Mouse (Mus musculus) heart, postnatal 10 days (tissue): ENCODE data around the gene Carns1. TPM values are rescaled to one million over a fixed set of nuclear protein-coding genes. Genes with fewer than 3 reads are reported as not detected.

Source experiments
- DNase-seq, 2 experiments: peaks; one replicate each; pipeline ENCODE4 v3.0.0; 2021
- intact Hi-C: fragments of 180-260 bp; cut with DNase I; formaldehyde crosslinking; loops from one replicate; pipeline ENCODE4 v1.15.1; 2025
- total RNA-seq, 2 experiments: library from RNA; stranded (reverse); gene quantifications; 2 replicates each; pipeline ENCODE4 v1.2.3; 2021

The Carns1 gene
- total RNA-seq, result 10 to 100 TPM; 40.2 to 53.6 TPM

DNA sequence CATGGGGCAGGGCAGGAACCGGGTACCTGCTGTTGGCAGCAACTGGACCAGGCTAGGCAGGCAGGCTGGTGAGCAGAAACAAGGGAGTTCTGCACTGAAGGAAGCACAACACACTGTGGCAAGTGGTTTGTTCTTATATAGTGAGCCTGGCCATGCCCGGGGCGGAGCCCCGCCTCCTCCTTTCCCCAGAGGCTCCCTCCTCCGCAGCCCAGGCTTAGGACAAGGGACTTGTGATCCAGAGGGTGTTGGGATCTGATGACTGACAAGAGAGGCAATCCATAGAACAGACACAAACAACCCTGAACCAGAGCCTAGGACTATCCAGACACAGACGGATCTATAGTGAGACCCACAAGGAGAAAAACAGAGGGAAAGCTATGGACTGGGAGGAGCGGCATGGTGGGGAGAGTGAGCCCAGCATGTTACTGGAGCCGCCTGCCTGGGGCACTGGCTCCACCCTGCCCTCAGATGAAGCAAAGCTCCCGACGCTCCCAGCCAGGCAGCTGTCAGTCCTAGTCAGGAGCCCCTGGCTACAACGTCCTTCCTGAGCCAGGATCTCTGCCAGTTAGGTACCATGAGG lies at the start of gene Carns1:
Carns1 (minus strand) TSS at position 112 of the 580 bp plus-strand sequence.
- intact Hi-C loops, result no loop called here
- peak; percentile 77 to 80 for DNase-seq

DNA sequence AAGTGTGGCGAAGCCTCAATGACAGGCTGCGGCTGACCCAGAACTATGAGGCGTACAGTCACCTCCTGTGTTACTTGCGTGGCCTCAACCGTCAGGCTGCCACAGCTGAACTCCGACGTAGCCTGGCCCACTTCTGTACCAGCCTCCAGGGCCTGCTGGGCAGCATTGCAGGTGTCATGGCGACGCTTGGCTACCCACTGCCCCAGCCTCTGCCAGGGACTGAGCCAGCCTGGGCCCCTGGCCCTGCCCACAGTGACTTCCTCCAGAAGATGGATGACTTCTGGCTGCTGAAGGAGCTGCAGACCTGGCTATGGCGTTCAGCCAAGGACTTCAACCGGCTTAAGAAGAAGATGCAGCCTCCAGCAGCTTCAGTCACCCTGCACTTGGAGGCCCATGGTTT lies 46.9 kb upstream of the Carns1 start:
- no peak for DNase-seq
- intact Hi-C loops, result no loop called here

DNA sequence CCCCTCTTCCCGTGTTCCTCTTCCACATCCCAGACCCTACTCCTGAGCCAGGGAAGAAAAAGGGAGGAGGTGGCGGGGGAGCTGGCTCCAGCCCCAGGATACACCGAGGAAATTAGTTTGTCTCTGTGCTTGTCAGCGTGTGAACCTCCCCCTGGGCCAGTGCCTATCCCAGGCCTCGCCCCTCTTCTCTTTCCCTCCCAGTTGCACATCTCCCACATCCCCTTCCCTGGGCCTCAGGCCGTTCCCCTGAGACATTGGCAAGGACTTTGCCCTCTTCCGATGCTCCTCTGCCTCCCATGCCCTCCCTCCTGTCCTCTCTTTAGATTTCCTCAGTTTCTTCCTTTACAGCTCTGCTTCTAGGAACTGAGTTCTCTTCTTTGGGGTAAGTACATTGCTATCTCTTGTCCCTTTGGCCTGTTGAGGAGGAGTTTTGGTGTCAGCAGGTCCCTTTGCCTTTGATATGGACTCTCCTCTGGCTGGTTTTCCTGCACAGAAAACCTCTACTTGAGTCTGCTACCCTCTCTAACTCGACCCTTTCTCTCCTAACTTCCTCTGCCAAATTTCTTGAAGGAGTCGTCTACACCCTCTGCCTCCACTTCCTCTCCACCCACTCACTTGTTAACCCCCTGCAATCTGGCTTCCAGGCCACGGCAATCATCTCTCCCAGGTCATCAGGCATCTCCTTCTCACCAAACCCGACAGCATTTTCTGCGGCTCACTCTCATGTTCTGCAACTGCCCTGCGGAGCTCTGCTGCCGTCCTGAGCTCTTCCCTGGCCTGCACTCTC lies 45.9 kb upstream of the Carns1 start:
- DNase-seq, result peak; percentile 45 to 47
- intact Hi-C loops, result no loop called here

DNA sequence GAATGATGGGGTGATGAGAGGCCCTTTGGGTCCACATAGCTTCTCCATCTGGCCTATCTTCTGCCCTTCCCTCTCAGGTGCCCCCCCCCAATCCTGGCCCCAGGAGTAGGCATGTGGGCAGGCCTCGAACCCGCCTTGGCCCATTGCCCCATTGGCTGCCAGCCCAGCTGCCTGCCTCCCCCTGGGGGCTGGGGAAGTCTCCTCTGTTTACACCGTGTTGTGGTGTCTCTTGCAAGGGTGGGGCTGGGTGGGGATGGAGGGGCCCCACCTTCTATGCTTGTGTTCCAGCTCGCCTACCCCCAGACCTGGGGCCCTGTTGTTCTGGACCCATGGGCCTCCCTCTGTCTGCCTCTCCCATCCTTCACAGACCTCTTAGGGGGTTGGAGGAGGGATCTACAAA lies 45.1 kb upstream of the Carns1 start:
- intact Hi-C loops, result no loop called here
- peak in 1 of 2 experiments; percentile 10 for DNase-seq

DNA sequence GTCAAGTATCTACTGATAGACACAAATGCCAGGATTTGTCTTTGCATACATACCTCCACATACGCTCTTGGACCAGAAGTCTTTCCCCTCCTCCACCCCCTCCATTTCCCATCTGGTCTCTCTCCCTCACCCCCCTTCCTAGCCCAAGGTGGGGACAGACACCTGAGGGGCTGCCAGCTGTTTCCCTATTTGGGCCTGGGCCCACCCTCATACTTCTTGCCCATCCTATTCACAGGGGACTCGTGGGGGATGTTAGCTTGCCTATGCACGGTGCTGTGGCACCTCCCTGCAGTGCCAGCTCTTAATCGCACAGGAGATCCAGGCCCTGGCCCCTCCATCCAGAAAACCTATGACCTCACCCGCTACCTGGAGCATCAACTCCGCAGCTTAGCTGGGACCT lies 44.7 kb upstream of the Carns1 start:
- intact Hi-C loops, result no loop called here

DNA sequence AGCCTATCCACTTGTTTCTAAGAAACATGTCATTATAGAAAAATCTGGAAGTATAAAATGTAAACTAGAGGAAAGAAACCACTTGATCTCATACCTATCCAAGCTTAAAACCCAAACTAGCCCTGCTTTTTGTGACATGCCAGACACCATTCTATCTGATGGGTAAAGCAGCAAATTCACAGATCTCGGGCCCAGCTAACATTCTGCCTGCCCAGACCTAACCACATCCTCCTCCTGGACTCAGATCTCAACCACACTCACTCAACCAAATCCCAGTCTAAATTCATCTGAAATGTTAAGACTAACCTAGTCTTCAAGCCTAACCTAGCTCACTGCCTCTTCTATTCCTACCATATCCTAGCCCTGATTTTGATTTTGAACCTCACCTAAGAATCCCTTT lies 43.5 kb upstream of the Carns1 start:
- DNase-seq, result no peak
- intact Hi-C loops, result no loop called here

More for the DNA sequence above, 44.7 kb upstream of the Carns1 start:
- DNase-seq, result no peak

DNA sequence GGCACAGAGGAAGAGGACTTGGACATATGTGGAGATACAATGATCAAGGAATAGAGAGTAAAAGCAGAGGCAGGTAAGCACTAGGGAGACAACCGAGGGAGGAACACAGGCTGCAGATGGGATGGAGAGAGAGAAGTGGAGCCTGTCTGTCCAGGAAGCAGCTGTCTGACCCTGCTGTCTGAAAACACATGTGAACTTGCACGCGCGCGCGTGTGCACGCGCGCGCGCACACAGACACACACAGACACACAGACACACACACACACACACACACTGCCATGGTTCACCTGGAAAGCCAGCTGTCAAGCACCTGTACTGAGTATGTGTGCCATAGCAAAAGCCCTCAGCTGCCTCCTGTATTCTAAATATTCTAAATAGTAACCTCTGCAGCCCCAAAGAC lies 43.0 kb upstream of the Carns1 start:
- intact Hi-C loops, result no loop called here
- DNase-seq, result no peak

DNA sequence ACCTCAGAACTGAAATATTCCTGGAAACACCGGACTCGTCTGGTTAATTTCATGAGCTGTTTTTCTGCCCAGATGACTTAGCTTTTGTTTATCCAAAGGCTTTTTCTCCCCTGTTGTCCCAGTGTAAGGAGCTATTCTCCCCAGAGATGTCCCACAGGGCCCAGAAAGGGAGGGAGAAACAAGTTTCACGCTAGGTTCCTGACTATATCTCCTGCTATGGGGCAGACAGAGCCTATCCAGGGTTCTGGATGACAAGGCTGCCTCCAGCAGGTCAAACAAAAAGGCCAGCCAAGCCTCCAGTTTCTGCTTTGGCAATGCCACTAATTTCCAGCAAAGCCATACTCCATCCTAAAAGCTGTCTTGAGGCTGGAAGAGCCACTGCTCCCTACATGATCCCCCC lies 42.6 kb upstream of the Carns1 start:
- DNase-seq, result no peak
- intact Hi-C loops, result no loop called here

DNA sequence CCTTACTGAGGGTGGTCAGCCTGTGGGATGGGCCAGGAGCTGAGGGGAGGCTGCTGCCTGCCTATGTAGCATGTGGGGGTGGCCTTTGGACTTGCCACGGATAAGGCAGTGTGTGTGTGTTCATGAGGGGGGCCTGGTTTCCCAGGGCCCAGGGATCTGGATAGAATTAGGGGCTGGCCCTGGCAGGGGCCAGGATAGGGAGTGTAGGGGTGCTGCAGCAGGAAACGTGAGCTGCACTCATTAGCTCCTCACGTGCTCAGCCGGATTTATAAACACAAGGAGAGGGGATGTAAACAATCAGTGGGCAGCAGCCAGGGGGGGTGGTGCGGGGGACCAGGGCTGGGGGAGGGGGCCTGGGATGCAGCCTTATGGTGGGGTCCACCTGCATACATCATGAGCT lies 41.9 kb upstream of the Carns1 start:
- DNase-seq, result no peak
- intact Hi-C loops, result no loop called here

DNA sequence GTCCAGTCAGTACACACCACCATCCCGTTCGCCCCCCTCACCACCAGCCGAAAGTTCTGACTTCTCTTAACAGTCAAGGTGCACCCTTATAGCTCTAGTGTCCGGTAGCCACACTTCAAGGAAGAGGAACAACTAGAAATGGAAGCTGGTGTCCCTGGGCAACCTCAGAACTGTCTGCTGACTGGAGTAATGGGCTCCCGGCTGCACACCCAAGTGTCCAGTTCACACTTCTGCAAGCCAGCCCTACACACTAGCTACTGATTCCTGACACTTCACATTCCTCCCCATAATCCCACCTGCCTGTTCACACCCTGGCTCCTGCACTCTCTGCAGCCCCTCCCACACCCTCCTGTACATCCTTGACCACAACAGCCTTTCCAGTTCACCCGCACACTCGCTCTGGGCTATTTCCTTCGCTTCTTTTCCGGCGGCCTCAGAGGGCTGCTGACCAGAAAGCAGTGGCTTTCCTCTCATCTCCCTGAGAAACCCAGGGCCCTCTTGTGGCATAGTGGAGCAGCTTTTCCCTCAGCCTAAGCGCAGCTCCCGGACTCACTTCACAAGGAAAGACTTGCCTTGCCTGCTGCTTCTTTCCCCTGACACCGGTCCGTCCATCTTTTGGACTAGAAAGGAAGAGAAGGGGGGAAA lies 40.9 kb upstream of the Carns1 start:
- intact Hi-C loops, result no loop called here
- peak; percentile 61 to 67 for DNase-seq

DNA sequence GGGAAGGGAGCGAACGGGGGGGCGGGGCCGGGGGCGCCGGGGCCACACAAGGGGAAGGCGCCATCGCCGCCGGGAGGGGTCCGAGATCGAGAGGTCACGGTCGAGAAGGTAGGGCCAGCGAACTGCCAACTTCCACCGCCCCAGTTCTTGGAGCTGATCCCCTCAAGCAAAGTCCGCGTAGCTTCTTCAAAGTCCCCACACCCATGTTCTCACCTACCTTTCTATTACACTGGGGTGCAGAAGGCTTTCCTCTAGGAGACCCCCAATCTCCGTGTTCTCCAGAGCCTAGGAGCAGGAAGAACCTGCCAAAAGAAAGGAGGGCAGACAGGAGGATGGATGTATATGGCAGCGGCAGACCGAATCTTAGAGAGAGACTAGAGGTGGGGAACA lies 40.2 kb upstream of the Carns1 start:
- intact Hi-C loops, result no loop called here
- DNase-seq, result no peak

DNA sequence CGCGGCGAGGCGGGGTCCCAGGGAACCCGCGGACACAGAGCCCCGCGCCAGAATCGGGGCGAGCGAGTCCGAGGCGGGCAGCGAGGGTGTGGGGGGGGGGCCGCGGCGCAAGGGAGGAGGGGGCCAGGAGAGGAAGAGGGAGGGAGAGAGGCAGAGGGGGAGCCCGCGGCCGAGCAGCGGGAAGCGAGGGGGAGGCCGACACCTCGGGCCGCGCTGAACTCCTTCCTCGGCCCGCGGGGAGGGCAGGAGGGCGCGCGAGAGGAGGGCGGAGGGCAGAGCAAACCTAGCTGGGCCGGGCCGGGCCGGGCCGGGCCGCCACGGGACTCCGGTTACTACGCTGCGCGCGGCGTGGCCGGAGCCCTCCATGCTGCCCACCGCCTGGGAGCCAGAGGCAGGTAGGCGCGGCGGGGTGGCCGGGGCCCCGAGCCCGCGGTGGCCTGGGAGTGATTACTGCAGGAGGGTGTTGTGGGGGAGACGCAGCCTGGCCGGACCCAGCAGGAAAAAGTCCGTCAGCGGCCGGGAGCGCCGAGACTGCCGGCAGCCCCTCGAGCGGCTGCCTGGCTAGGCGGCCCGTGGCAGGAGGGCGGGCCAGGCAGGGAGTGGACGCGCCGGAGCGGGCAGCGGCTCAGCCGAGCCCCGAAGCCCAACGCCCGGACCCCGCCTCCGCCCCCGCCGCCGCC lies 39.6 kb upstream of the Carns1 start:
- intact Hi-C loops, result no loop called here
- DNase-seq, result peak; percentile 46 to 49

DNA sequence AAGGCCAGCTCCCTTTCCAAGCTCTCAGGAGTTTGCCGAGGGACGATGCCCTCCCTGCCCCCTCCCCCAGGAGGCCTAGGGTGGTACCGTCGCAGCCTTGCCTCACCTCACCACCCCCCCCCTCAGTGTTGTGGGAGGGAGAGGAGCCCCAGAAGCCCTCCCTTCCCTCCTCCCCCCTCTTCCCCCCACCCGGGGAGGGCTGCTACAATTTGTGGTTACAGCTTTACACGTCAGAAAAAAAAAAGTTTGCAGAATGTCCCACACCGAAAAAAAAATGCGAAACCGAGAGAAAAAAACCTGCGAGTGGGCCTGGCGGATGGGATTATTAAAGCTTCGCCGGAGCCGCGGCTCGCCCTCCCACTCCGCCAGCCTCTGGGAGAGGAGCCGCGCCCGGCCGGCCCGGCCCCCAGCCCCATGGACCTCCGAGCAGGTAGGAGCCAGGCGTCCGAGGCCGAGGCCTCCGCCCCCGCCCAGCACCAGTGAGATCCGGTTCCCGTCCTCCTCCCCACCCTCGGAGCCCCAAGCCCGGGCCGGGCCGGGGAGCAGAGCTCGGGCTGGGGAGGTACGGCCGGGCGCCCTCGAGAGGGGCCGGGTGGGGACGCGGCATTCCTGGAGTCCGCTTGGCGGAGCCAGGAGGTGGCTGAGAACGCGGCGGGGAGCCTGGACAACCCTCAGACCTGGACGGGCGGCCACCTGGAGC lies 38.9 kb upstream of the Carns1 start, which contains the start of the genes Clcf1 and AC109138.7:
Clcf1 (plus strand) TSS at position 168 of the 700 bp plus-strand sequence.
AC109138.7 (plus strand) TSS at position 287 of the 700 bp plus-strand sequence.
- intact Hi-C loops, result no loop called here
- peak; percentile 55 to 63 for DNase-seq

DNA sequence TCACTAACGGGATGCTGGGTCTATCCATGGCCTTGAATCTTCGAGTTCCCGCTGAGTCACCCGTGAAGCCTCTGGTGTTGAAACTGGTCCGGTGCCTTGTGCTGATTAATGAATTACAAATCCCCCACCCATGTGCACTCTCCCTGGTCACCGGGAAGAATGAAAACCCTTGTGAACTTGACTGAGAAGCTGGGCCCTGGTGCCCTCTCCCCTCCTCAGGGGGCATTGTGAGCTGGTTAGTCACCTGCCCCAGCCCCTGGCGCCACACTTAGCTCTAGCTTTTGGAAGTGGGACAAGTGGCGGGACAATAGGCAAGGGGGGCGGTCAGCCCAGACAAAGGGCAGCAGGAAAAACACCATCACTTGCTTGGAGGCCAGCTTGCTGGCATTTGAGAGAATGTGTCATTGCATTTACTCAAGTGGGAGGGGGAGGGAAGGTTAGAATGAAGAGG lies 38.3 kb upstream of the Carns1 start:
- intact Hi-C loops, result no loop called here
- peak in 1 of 2 experiments; percentile 47 for DNase-seq

DNA sequence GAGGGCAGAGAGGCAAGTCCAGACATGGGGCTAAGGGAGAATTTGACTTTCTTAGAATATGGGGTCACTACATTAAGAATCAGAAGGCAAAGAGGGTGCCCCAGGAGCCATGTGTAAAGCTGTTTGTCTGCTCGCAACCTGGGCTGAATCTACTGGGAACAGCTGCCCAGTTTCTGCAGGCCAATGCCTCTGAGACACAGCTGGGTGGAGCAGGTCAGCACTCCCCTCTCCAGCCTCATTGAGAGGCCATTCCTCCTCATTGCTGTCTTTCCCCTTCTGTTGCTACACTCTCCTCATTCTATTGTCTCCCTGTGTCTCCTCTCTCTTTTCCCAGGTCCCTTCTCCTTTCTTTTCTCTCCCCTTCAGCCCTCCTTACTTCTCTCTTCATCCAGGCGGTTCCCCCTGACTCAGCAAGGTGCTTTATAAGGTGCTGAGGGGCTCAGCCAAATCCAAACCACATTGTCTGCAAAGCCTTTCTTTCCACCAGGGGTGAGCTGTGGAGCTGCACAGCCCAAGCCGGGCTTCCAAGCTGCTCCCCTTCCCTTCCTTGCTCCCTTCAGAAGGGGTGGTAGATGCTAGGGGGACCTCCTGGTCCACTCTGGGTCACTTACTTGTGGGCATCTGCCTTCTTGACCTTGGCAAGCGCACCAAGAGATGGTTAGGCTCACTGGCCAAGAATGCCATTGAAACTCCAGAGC lies 36.8 kb upstream of the Carns1 start:
- intact Hi-C loops, result no loop called here
- no peak for DNase-seq

DNA sequence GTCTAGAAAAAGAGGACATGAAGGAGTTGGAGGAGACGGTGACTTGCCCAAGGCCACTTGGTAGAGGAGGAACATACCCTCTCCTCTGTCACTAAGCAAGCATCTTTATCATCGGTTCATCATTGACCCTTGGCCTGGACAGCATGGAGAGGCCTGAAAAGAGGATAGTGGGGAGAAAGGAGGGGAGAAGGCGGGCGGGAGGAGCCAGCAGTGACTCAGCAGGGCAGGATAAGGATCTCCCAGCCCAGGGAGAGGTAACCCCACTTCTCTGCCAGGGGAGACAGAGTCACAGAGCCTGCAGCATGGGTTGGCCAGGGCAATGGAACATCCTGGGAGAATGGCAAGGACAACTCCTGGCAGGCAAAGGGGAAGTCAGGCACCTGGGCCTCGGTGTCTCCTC lies 33.3 kb upstream of the Carns1 start:
- no peak for DNase-seq
- intact Hi-C loops, result loop anchor here (5.0 kb wide), 1 partner anchor 99 kb away; the partner anchor contains the start of gene Grk2

DNA sequence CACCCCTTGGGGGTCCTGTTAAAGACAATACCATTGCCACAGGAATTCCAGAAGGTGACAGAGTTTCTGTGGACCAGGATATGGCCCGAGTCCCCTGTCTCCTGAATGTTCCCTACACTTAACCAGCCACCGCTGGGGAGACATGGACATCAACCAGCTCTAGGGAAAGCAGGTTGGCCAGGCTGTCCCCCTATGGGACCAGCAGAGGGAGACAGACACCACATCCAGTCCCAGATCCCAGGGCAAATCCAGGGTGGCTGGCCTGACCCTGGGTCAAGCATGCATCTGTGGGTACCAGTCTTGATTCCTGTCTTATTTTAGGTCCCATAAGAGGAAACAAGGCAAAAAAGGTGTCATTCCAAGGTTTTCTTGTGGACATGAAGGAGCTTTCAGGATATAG lies 31.7 kb upstream of the Carns1 start:
- intact Hi-C loops, result loop anchor here (1.0 to 5.0 kb wide), 2 partner anchors 21 to 100 kb away; partner anchors contain the start of gene Grk2
- DNase-seq, result peak; percentile 81 to 85

DNA sequence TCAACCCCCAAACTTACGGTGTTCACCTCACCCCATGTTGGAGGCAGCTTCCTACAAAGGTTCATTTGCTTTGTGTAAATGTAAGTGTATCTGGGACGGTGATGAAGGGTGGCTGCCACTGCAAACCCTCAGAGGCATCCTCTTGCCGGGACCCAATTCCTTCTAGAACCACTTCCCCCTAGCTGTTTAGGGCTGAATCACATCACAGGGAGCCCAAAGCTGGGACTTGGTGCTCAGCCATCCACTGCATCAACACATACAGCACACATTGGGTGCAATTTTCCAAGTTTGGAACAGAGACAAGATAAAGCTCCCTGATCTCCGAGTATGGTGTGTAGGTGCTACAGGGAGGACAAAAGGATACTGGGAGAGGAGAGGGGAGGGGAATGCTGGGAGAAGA lies 29.6 kb upstream of the Carns1 start:
- intact Hi-C loops, result loop anchor here (5.0 kb wide), 1 partner anchor 102 kb away; the partner anchor contains the start of gene Grk2
- DNase-seq, result peak in 1 of 2 experiments; percentile 9

DNA sequence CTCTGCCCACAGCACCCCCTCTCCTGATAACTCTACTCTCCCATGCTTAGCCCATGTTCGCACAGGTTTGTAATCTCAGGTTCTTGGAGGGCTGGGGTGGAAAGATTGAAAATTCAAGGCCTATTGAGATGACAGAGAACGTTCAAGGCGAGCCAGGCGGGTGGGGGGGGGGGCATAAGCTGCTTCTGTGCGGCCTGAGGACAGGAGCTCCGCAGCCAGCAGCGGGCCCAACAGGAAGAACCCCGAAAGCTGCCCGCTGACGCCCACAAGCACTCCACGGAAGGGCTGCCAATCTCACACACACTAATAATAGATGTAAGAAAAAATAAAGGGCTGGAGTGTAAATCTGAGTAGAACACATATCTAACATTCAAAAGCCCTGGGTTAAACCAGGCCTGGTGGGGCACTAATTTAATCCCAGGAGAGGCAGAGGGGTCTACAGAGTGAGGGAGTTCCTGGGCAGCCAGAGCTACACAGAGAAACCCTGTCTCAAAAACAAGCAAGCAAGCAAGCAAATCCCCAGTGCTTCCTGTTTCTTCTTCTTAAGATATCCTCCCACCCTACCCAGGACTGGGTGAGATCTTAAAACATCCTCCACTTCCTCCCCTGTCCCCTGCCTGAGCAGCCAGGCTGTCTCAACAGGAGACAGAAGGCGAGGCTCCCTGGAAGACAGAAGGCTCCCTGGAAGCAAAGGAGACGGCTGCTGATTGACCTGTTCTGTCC lies 28.5 kb upstream of the Carns1 start:
- intact Hi-C loops, result loop anchor here (2.0 kb wide), 1 partner anchor 105 kb away; the partner anchor contains the start of gene Pitpnm1

More for the DNA sequence above, 28.5 kb upstream of the Carns1 start:
- peak in 1 of 2 experiments; percentile 24 for DNase-seq
